Mouse (Mus musculus) liver, adult 2 months (tissue): ENCODE measurements around the gene Jsrp1. TPM values are rescaled to one million over a fixed set of nuclear protein-coding genes. Genes with fewer than 3 reads are reported as not detected.
A peak's percentile ranks its signal among the peaks of the same experiment; 100 is the strongest.

Source experiments
- DNase-seq: peaks from one replicate; pipeline ENCODE4 v3.0.0-alpha.2; 2011; ENCODE audit warnings: low read depth, low spot score; ENCODE audit errors: extremely low read depth
- H3K27ac ChIP-seq: fragments of 200-500 bp; replicated peaks from 2 replicates; pipeline ENCODE4 v1.5.1; 2012; ENCODE audit warnings: low read depth, mild to moderate bottlenecking, control low read depth, inconsistent platforms, low read length; ENCODE audit not compliant: insufficient read depth
- H3K27me3 ChIP-seq: fragments of 200-500 bp; 2 replicates; pipeline ENCODE4 v1.6.1; 2012; ENCODE audit warnings: mild to moderate bottlenecking, moderate library complexity, low read length, inconsistent platforms; ENCODE audit not compliant: control insufficient read depth, insufficient read depth
- H3K36me3 ChIP-seq: fragments of 200-500 bp; 2 replicates; pipeline ENCODE4 v1.6.1; 2012; ENCODE audit warnings: low read length, inconsistent platforms; ENCODE audit not compliant: control insufficient read depth, insufficient read depth
- H3K4me1 ChIP-seq: fragments of 200-500 bp; 2 replicates; pipeline ENCODE4 v1.6.1; 2011; ENCODE audit warnings: low read length; ENCODE audit not compliant: control insufficient read depth, insufficient read depth
- H3K4me3 ChIP-seq: fragments of 200-500 bp; 2 replicates; pipeline ENCODE4 v1.5.1; 2011; ENCODE audit warnings: low read depth, mild to moderate bottlenecking, control low read depth, low read length, moderate library complexity; ENCODE audit not compliant: insufficient read depth
- H3K79me2 ChIP-seq: fragments of 200-500 bp; 2 replicates; pipeline ENCODE4 v1.6.1; 2012; ENCODE audit warnings: inconsistent platforms, mild to moderate bottlenecking, low read length, moderate library complexity; ENCODE audit not compliant: control insufficient read depth, insufficient read depth
- H3K9ac ChIP-seq: fragments of 200-500 bp; 2 replicates; pipeline ENCODE4 v1.6.1; 2012; ENCODE audit warnings: low read depth, mild to moderate bottlenecking, control low read depth, inconsistent platforms, low read length
- CTCF ChIP-seq: fragments of 200-500 bp; IDR thresholded peaks from 2 replicates; pipeline ENCODE4 v1.5.1; 2011; ENCODE audit warnings: low read depth, low read length, control low read depth
- POLR2A ChIP-seq: fragments of 200-500 bp; IDR thresholded peaks from 2 replicates; pipeline ENCODE4 v1.6.1; 2011; ENCODE audit warnings: low read length, control low read depth; ENCODE audit not compliant: insufficient read depth; ENCODE audit errors: extremely low read depth
- WGBS: fragments of 180-500 bp; shearing (Covaris S2); methylation state at CpG from one replicate; pipeline ENCODE4 v1.1.7; 2018; 5-methylcytosine and 5-hydroxymethylcytosine counted together
- polyA plus RNA-seq: library from polyadenylated mRNA; depleted of rRNA; stranded (reverse); fragments of >200 nt; gene quantifications from 2 replicates; pipeline ENCODE4 v1.2.3, GENCODE M21; 2012
- total RNA-seq: library from RNA; depleted of rRNA; stranded (reverse); fragments of >200 nt; gene quantifications from 2 replicates; pipeline ENCODE4 v1.2.3, GENCODE M21; 2014

Jsrp1 gene
- total and polyA plus RNA-seq, 2 experiments: not detected

DNA sequence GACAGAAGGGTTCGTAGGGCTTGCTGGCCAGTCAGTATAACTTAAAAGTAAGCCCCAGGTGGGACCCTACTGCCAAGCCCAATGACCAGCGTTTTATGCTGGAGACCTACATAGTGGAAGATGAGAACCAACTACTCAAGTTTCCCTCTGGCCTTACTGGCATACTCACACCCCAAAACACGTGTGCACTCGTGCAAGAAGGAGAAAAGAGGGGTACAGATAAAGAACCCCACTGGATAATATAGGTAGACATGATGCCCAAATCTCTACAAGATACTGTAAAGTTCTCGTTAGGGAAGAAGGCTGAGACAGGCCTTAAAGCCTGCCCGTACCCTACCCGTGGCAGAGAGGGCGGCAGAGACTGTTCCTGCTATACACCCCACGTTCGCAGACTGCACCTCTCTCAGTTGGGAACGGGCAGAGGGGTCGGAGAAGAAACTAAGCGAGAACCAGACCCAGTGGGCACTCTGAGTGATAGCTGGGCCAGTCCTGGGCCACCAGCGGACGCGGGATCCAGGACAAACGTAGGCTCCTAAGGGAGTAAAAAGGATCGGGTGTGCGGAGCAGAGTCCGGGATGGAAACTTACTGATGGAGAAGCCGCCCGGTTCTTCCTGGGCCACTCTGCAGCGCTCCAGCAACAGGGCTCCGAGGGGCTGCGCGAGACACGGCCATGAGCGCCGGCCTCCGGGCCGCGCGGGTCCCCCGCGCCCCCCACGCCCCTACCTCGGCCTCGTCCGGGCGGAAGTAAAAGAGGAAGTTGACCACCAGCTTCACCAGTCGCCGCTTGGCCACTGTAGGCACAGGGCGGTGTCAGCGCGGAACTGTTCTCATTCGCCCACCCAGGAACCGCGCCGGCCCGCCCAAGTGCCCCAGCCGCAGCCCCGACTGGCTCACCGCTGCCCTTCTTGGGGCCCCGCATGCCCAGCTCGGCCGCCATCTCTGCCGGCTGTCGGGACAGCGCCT lies 15.8 kb downstream of the Jsrp1 start:
- no peaks in the 10 kb centered on the region for H3K27me3 ChIP-seq
- peak overlapping the region; percentile 93 for H3K27ac ChIP-seq
- WGBS: 2% methylated on average over 59 of the region's 59 CpGs
- H3K36me3 ChIP-seq: no peaks in the 10 kb centered on the region; the same call in 1 of the 2 replicates
- peak overlapping the region; percentile 84 for H3K9ac ChIP-seq
- H3K4me3 ChIP-seq: peak overlapping the region; percentile 74
- DNase-seq: no peak
- peaks cover 12% of the 10 kb centered on the region for H3K4me1 ChIP-seq
- TF ChIP-seq CTCF: no peak
- TF ChIP-seq POLR2A: no peak
- H3K79me2 ChIP-seq: peaks cover 13% of the 10 kb centered on the region; the same call in 1 of the 2 replicates

DNA sequence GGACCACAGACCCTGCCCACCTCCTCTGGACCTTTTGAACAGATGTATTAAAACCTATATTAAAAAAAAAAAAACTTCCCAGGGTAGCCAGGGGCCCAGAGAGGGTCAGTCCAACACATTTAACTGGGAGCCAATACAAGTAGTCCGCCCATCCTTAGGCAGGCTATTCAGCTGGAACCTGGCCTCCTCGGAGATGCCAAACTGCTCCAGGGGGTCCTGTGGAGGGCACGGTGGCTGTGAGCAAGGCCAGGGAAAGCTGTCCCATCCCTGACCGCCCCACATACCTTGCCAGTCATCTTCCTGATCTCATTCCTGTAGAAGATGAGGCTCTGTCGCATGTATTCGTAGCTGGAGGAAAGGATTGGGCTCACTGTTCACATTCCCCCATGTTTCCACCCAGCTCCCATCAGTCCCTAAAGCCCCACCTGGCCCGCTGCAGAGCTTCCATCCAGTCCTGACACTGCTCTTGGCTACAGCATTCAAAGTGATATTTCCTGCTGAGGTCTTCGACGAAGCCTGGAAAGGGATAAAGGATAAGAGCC lies 16.9 kb downstream of the Jsrp1 start:
- Histone ChIP-seq H3K9ac (0 out of 2 replicates have a peak overlapping the region, but pooled peaks have one; percentile 5), H3K27ac (no peak overlapping the region), H3K4me1 (peaks cover 12% of the 10 kb centered on the region), H3K79me2 (peaks cover 13% of the 10 kb centered on the region; the same call in 1 of the 2 replicates), H3K36me3 (no peaks in the 10 kb centered on the region; the same call in 1 of the 2 replicates), H3K4me3 (no peak overlapping the region), H3K27me3 (no peaks in the 10 kb centered on the region)
- no peak for TF ChIP-seq CTCF
- TF ChIP-seq POLR2A: no peak
- no peak for DNase-seq
- 82% methylated on average over 9 of the region's 9 CpGs for WGBS

- TF ChIP-seq CTCF: no peak
- TF ChIP-seq POLR2A: no peak
- no peak for DNase-seq
Measured at GRCm38 (mm10) chr10:80794750-80795149, 18.5 kb downstream of the Jsrp1 start.

DNA sequence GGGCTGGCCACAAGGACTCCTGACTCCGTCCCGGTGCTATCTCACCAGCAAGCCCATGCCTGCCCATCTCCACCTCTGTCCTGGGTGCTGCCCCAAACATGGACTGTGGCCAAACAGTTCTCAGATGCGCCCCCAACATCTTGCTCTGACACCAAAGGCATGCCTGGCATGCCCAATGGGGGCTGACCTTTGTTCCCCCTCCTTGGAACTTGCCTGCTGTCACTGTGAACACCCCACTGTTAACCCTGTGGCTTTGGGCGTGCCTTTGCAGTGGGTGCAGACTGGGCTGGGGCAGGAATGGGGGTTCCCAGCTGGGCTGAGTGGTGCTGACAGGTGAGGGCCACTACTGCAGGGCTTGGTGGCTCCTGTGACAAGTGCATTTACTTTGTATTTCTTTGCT lies 19.5 kb downstream of the Jsrp1 start:
- Histone ChIP-seq H3K9ac (no peak overlapping the region), H3K27me3 (no peaks in the 10 kb centered on the region), H3K79me2 (peaks cover 3% of the 10 kb centered on the region; the same call in 1 of the 2 replicates), H3K4me1 (peaks cover 7% of the 10 kb centered on the region), H3K27ac (no peak overlapping the region), H3K36me3 (peaks cover 4% of the 10 kb centered on the region; the same call in 1 of the 2 replicates), H3K4me3 (no peak overlapping the region)
- DNase-seq: no peak
- TF ChIP-seq POLR2A (no peak), CTCF (no peak)
- 94% methylated on average over 4 of the region's 4 CpGs for WGBS

More at GRCm38 (mm10) chr10:80794750-80795149, 18.5 kb downstream of the Jsrp1 start:
- Histone ChIP-seq H3K79me2 (peaks cover 9% of the 10 kb centered on the region; the same call in 1 of the 2 replicates), H3K4me3 (no peak overlapping the region), H3K27ac (no peak overlapping the region), H3K36me3 (peaks cover 4% of the 10 kb centered on the region; the same call in 1 of the 2 replicates), H3K4me1 (peaks cover 12% of the 10 kb centered on the region), H3K27me3 (no peaks in the 10 kb centered on the region), H3K9ac (no peak overlapping the region)
- 89% methylated on average over 8 of the region's 8 CpGs for WGBS

GRCm38 (mm10) chr10:80793033-80793784 lies 20.1 kb downstream of the Jsrp1 start:
- TF ChIP-seq POLR2A (no peak), CTCF (no peak)
- H3K79me2 ChIP-seq: peaks cover 3% of the 10 kb centered on the region; the same call in 1 of the 2 replicates
- H3K36me3 ChIP-seq: peaks cover 4% of the 10 kb centered on the region; the same call in 1 of the 2 replicates
- no peak overlapping the region for H3K9ac ChIP-seq
- peaks cover 7% of the 10 kb centered on the region for H3K4me1 ChIP-seq
- 88% methylated on average over 13 of the region's 13 CpGs for whole genome bisulfite sequencing
- no peaks in the 10 kb centered on the region for H3K27me3 ChIP-seq
- H3K27ac ChIP-seq: no peak overlapping the region
- H3K4me3 ChIP-seq: no peak overlapping the region
- DNase-seq: peak; percentile 53
